Mouse (Mus musculus) splenic B cell, adult 2 months (primary cell): ENCODE measurements around the gene Agtpbp1.

Experiments
- DNase-seq: peaks from one replicate; pipeline ENCODE4 v3.0.0-alpha.2; 2011; ENCODE audit warnings: low read depth, low spot score
- H3K27me3 ChIP-seq: 2 replicates; pipeline ENCODE4 v1.6.1; 2012; ENCODE audit warnings: mild to moderate bottlenecking, low read length, moderate library complexity, mixed read lengths; ENCODE audit not compliant: control insufficient read depth, poor library complexity, insufficient read depth, severe bottlenecking
- H3K36me3 ChIP-seq: 2 replicates; pipeline ENCODE4 v1.6.1; 2012; ENCODE audit warnings: mild to moderate bottlenecking, low read length, moderate library complexity, mixed read lengths; ENCODE audit not compliant: control insufficient read depth, poor library complexity, insufficient read depth, severe bottlenecking

Gene Agtpbp1

GRCm38 (mm10) chr13:59533331-59533730, 51.7 kb downstream of the Agtpbp1 start:
- DNase-seq: no peak

DNA sequence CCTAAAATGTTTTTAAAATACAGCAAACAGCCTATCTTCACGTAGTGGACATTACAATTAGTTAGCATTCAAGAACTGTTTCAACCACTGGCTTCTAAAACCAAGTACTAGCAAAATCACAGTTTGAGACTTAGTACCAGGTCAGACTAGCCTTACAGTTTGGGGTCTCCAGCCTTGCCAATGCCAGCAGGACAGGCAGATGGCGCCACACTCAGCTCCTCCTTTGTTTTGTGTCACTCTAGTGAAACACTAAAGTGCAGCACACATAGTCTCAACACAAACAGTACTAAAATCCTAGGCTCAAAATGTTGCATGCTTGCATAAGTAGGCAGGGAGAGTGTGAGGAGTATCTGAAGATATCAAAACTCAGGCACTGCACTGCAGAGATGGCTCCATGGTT, 53.8 kb downstream of the Agtpbp1 start:
- no peaks in the 10 kb centered on the region for H3K27me3 ChIP-seq
- peak; percentile 37 for DNase-seq

More at GRCm38 (mm10) chr13:59533331-59533730, 51.7 kb downstream of the Agtpbp1 start:
- Histone ChIP-seq H3K36me3 (peaks cover 4% of the 10 kb centered on the region; the same call in 1 of the 2 replicates), H3K27me3 (no peaks in the 10 kb centered on the region)

DNA sequence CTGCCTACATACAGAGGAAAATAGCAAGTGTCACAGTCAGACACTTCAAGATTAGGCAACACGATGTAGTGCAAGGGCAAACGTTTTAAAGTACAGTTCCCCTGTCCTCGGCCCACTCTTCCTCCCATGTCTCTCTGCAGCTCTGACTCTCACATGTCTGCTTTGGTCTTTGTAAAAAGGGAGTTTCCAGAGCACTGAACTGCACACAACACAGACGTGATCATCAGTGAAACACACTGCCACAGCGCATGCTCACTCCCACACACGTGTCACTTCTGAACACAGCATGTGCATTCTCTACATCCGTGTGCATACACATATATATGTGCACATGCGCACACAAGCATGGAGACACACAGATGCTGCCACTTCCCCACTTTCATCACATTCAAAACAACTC, 54.5 kb downstream of the Agtpbp1 start:
- no peaks in the 10 kb centered on the region for H3K27me3 ChIP-seq
- H3K36me3 ChIP-seq: no peaks in the 10 kb centered on the region; the same call in 1 of the 2 replicates
- DNase-seq: no peak

More for the DNA sequence above, 53.8 kb downstream of the Agtpbp1 start:
- no peaks in the 10 kb centered on the region; the same call in 1 of the 2 replicates for H3K36me3 ChIP-seq

GRCm38 (mm10) chr13:59521271-59522064, 63.6 kb downstream of the Agtpbp1 start:
- peaks cover 4% of the 10 kb centered on the region; the same call in 1 of the 2 replicates for H3K36me3 ChIP-seq
- DNase-seq: no peak
- H3K27me3 ChIP-seq: no peaks in the 10 kb centered on the region

DNA sequence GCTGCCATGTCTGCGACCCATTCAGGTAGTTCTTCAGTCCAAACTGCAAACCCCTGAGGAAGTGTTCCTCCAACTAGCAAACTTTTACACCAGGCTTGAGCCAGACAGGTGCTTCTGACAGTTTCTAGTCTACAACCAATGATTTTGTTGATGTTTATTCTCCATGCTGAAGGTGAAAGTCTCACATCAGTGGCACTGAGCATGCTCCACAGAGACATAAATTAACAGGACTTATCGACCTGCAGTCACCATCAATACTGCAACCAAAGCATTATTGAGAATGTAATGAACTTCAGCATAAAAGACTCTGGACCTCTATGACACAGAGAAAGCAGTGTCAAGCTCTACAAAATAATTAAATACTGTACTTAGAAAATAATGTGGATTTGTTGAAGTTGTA, 64.2 kb downstream of the Agtpbp1 start:
- Histone ChIP-seq H3K27me3 (no peaks in the 10 kb centered on the region), H3K36me3 (peaks cover 6% of the 10 kb centered on the region; the same call in 1 of the 2 replicates)
- no peak for DNase-seq

- DNase-seq: no peak
- 0 out of 2 replicates have a peak, but pooled peaks cover 3% of the 10 kb centered on the region for H3K36me3 ChIP-seq
- no peaks in the 10 kb centered on the region for H3K27me3 ChIP-seq
These were observed 65.5 kb downstream of the Agtpbp1 start for GRCm38 (mm10) chr13:59519479-59519878.

DNA sequence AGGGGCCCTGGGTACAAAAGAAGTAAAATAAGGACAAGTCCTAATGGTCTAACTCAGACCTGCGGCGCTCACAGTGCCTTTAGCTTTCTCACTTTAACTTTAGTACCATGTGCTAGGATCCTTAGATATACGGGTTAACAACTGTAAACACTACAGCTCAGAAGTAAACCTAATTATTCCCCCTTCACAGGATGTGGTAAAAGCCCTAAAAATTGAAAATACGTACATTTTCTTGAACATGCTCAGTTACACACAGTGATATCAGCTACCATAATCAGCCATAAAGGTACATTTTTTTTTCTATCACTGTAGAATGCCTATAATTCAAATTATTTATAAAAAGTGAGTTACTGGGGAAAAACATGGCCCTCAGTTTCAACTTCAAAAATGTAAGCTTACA, 67.0 kb downstream of the Agtpbp1 start:
- H3K27me3 ChIP-seq: no peaks in the 10 kb centered on the region
- no peak for DNase-seq
- peaks cover 7% of the 10 kb centered on the region for H3K36me3 ChIP-seq

- Histone ChIP-seq H3K27me3 (no peaks in the 10 kb centered on the region), H3K36me3 (peaks cover 7% of the 10 kb centered on the region)
- DNase-seq: peak; percentile 63
These were observed 70.0 kb downstream of the Agtpbp1 start for GRCm38 (mm10) chr13:59515074-59515473.

DNA sequence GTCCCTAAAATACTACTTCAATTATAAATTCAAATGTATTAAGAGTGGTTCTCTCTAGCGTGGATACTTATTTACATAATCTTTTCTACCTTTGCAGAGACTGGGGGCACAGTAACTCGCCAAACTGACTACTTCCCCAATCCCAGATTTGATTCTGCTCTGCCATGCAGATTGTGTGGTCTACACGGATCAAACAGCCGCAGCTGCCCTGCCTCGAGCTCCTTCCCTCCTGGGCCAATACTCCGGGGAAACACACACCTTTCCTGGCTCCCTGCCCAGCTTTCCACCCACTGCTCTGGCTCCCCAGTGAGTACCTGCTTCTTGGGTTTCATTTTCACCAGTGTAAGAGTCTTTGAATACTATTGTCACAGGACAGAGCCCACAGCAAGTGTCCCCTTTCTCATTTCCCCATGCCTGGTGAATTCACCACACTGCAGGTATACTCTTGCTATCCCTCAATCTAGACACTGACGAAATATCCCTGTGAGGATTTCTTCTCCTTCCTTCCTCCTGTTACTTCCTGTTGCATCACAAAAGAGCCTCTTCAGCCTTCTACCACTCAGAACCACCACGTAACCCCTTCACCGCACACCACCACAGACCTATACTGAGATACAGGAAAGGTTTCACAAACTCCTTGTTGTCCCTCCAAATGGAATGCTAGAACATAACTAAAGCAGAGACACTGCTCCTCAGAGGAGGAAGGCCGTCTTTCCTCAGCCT, 75.2 kb downstream of the Agtpbp1 start:
- peak; percentile 60 for DNase-seq

DNA sequence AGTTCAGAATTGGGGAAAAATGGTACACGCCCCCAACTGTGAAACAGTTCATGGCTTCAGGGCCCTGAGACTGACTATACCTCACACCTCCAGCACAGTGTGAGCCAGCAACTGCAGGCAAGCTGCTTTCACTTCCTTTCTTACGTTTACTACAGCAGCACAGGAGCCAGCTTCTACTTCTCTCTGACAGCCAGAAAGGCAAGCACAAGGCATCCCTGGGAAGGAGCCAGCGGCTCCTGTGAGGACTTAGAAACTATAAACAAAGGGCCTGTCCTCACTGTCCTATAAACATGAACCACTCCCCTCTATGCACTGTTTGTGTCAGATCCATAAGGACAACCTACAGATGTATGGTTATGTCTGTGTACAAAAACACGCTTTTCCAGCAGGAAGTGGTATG, 76.4 kb downstream of the Agtpbp1 start:
- Histone ChIP-seq H3K27me3 (no peaks in the 10 kb centered on the region), H3K36me3 (peaks cover 8% of the 10 kb centered on the region)
- peak; percentile 65 for DNase-seq

More for the DNA sequence above, 75.2 kb downstream of the Agtpbp1 start:
- Histone ChIP-seq H3K36me3 (peaks cover 8% of the 10 kb centered on the region), H3K27me3 (no peaks in the 10 kb centered on the region)

- Histone ChIP-seq H3K27me3 (no peaks in the 10 kb centered on the region), H3K36me3 (peaks cover 6% of the 10 kb centered on the region; the same call in 1 of the 2 replicates)
- DNase-seq: no peak
These were observed 78.6 kb downstream of the Agtpbp1 start for GRCm38 (mm10) chr13:59506450-59506849.

GRCm38 (mm10) chr13:59505867-59506266, 79.2 kb downstream of the Agtpbp1 start:
- Histone ChIP-seq H3K36me3 (peaks cover 6% of the 10 kb centered on the region; the same call in 1 of the 2 replicates), H3K27me3 (no peaks in the 10 kb centered on the region)
- no peak for DNase-seq

DNA sequence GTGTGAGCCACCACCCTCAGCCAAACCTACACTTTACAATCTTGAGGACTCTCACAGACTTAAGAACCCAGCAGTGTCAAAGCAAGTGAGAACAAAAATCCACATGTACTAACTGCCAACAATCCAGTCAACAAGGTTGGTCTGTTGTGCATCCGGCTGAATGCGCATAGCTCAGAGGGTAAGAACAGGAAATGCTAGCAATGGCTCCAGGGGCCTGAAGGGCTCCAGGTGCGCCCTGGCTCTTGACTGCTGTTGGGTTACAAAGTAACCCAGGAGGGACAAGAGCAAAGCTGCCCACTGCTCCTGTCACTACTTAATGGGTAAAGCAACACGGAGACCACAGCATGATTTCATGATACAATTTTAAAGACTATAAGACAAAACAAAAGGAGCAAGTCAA, 81.4 kb downstream of the Agtpbp1 start:
- Histone ChIP-seq H3K36me3 (peaks cover 6% of the 10 kb centered on the region; the same call in 1 of the 2 replicates), H3K27me3 (no peaks in the 10 kb centered on the region)
- no peak for DNase-seq

- Histone ChIP-seq H3K27me3 (no peaks in the 10 kb centered on the region), H3K36me3 (peaks cover 11% of the 10 kb centered on the region; the same call in 1 of the 2 replicates)
- DNase-seq: no peak
These were observed 85.2 kb downstream of the Agtpbp1 start for GRCm38 (mm10) chr13:59499831-59500230.

GRCm38 (mm10) chr13:59499374-59499773, 85.7 kb downstream of the Agtpbp1 start:
- Histone ChIP-seq H3K27me3 (no peaks in the 10 kb centered on the region), H3K36me3 (peaks cover 11% of the 10 kb centered on the region; the same call in 1 of the 2 replicates)
- DNase-seq: no peak
